Mouse (Mus musculus) CH12.LX (cell line): ENCODE data around the gene Podnl1.

Experiments
- CTCF ChIP-seq, 2 experiments: IDR thresholded peaks in 1 of 2; conservative IDR thresholded peaks in 1 of 2; 2 replicates each; pipeline ENCODE4 v1.5.1; 2011 to 2012; ENCODE audit warnings: low read depth in 2 of 2, low read length in 2 of 2, improper control_type of control experiment in 1 of 2, inconsistent platforms in 1 of 2, mild to moderate bottlenecking in 1 of 2, moderate library complexity in 1 of 2
- E2F4 ChIP-seq: IDR thresholded peaks from 2 replicates; pipeline ENCODE4 v1.6.1; 2011; ENCODE audit warnings: low read depth, low read length, improper control_type of control experiment; ENCODE audit not compliant: insufficient replicate concordance
- EP300 ChIP-seq: IDR thresholded peaks from 2 replicates; pipeline ENCODE4 v1.6.1; 2011; ENCODE audit warnings: low read length, improper control_type of control experiment
- POLR2A ChIP-seq: IDR thresholded peaks from 2 replicates; pipeline ENCODE4 v1.6.1; 2011; ENCODE audit warnings: low read depth, mild to moderate bottlenecking, improper control_type of control experiment, low read length
- TCF12 ChIP-seq: IDR thresholded peaks from 2 replicates; pipeline ENCODE4 v1.6.1; 2014; ENCODE audit warnings: low read depth, mild to moderate bottlenecking, inconsistent platforms, low read length, improper control_type of control experiment
- UBTF ChIP-seq: IDR thresholded peaks from 2 replicates; pipeline ENCODE4 v1.6.1; 2012; ENCODE audit warnings: low read depth, mild to moderate bottlenecking, inconsistent platforms, low read length, improper control_type of control experiment, moderate library complexity
- USF1 ChIP-seq: IDR thresholded peaks from 2 replicates; pipeline ENCODE4 v1.6.1; 2014; ENCODE audit warnings: low read depth, mild to moderate bottlenecking, inconsistent platforms, low read length, improper control_type of control experiment

- TF ChIP-seq CTCF (conservative IDR thresholded peaks at IDR 0.05 in 1 of 2, IDR thresholded peaks at IDR 0.05 in 1 of 2; ENCODE audit: low read depth in 2 of 2, low read length in 2 of 2) = no peak; a peak in 1 of 4 replicates
- no peak for TF ChIP-seq E2F4
- no peak for TF ChIP-seq EP300
- TF ChIP-seq USF1 = no peak
- no peak for TF ChIP-seq POLR2A
- no peak for TF ChIP-seq TCF12
- TF ChIP-seq UBTF = no peak
Observed at GRCm38 (mm10) chr8:84180530-84181190, 54.9 kb downstream of the Podnl1 start.
